Mouse (Mus musculus) adrenal gland, adult 8-10 months (tissue): ENCODE results near the gene Rhpn2. TPM values are rescaled to one million over a fixed set of nuclear protein-coding genes. Genes with fewer than 3 reads are reported as not detected.
A peak's percentile ranks its signal among the peaks of the same experiment; 100 is the strongest.
"Not testable (repeated sequence)": the region's sequence is repeated elsewhere in the genome, so short reads cannot be mapped to it uniquely, and the experiment has no call there.

Experiments used
- DNase-seq: peaks from one replicate; pipeline ENCODE4 v3.0.0; 2022
- total RNA-seq, 4 experiments: library from RNA; stranded (reverse); gene quantifications; 2 replicates each; pipeline ENCODE4 v1.2.4; 2022

The Rhpn2 gene
- 1 to 10 TPM; 1.9 to 3.3 (median 2.9) TPM for total RNA-seq

DNA sequence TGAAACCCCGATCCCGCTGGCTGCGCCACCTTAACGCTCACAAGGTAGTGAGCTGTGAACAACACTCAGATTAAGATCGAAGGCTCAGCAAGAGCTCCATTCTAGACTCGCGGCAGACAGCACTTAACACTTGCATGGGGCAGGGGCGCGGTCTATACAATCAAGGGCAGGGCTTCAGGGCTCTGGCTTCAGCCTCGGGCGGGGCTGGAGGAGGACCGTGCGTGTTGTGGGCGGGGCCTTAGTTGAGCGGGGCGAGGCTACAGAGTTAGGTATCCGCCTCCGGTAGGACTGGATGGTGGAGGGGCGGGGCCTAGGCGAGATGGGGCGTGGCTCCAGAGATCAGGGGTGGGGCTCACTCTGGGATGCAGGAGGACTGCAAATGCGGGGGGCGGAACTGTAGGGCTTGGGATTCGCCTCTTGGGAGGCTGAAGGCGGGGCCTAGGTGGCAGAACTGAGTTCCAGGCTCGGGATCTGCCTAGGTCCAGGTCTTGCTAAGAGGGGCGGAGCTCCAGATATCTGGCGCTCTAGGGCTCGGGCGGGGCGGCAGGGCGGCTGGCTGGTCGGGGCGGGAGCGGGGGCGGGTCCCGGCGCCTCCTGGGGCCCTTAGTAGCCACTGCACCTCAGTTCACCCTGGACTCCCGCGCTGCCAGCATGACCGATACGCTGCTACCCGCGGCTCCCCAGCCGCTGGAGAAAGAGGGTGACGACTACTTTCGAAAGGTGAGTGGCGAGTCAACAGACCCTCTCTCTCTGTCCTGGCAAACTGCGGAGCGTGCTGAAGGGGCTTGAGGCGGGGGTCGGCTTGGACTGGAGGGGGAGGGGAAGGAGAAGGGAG is at the start of gene Rhpn2:
Gene Rhpn2 (plus strand): TSS at position 479 of the 835 bp plus-strand sequence.
- peak; percentile 100 for DNase-seq

DNA sequence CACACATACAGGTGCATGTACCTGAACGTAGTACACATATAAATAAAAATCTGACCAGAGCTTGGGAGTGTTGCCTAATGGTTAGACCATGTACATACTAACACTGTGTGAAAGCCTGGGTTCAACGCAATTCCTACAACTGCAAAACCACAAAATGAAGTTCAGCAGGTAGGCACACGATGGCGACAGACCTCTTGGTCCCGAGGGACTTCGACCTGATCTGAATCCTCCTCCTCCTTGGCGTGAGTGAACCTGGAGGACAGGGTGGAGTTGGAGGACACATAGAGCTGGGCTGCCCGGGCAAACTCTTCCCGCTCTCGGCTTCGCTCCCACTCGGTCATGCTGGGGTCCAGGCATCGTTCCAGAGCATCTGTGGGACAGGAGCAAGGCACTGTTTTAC is 40.5 kb upstream of the Rhpn2 start:
- DNase-seq, result no peak

DNA sequence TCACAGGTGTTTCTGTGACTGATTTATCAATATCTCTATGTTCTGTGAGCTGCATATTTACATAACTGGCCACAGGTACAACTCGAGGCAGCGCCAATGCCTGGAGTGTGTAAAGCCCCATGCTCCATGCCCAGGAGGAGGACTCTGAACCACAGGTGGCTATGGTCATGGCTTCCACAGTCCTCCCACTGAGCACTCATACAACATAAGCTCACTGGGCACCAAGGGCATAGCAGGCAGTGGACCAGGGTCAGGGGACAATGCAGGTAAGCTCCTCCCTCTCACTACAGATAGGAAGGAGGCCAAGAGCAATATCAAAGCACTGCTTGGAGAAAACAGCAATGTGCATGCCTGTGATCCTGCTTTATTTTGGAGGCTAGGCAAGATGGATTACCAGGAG is 38.3 kb upstream of the Rhpn2 start:
- no peak for DNase-seq

DNA sequence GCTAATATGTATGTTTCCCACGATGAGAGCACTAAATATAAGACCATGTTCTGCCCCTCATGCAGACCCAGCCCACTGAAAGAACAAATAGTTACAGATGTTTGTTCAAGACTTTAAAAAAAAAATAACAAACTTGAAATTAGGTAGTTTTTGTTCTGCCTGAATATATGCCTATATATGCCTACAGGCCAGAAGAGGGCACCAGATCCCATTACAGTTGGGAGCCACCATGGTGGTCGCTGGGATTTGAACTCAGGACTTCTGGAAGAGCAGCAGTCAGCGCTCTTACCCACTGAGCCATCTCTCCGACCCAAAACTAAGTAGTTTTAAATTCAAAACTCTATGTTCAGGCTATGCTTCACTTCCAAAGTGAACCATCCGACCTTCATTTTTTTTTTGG is 36.1 kb upstream of the Rhpn2 start:
- DNase-seq, result no peak

DNA sequence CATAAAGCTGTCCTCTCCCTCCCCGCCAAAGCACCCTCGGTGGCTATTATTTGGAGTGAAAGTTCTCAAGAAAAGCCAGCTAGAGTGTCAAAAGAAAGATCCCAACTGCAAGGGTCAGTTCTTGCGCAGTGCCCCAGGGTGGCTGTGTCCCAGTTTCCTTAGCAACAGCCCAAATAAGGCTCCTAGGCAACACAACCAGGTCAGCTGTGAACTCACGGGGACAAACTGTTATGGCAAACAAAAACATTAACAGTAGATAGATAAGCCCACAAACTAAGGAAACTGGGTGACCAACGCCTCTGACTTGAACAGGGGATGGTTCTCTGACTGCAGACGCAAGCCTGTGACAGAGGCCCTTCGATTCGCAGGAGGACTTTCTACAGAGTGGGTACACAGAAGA is 34.3 kb upstream of the Rhpn2 start:
- DNase-seq, result no peak

DNA sequence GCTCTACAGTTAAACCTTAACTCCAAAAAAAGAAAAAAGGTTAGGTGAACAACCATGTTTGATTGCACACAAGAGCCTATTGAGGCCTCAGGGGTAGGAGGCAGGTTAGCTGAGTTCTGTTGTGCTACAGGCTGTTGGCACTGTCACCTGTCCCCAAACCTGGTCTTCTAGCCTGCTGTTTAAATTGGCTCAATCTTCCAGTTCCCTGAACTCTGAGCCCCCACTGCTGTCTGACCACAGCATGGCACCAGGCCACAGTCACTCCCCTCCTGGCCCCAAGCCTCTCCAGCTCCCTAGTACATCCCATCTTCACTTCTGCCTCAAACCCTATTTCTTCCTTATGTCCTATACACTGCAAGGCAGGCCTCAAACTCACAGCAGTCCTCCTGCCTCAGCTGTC is 33.2 kb upstream of the Rhpn2 start:
- no peak for DNase-seq

DNA sequence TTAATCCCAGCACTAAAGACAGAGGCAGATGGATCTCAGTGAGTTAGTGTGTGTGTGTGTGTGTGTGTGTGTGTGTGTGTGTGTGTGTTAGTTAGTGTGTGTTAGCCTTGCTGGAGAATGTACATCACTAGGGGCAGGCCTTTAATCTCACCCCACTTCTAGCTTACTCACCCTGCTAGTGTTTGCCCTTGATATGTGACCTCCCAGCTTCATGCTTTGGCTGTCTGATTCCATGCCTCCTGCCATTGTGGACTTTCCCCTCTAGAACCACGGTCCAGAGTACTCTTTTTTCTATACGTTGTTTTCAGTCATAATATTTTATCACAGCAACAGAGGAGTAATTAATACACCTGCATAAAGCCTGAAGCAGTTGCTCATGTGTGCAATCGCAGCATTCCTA is 22.8 kb upstream of the Rhpn2 start:
- no peak for DNase-seq

DNA sequence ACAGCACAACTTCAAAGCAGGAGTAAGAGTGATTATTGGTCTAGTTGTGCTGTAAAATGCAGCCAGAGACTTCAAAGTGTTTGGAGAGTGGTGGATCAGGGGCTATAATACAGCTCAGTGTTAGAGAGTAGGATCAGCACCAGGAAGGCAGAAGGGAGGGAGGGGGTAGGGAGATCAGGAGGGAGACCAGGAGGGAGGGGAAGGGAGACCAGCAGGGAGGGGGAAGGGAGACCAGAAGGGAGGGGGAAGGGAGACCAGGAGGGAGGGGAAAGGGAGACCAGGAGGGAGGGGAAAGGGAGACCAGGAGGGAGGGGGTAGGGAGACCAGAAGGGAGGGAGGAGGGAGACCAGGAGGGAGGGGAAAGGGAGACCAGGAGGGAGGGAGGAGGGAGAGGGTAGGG is 19.8 kb upstream of the Rhpn2 start:
- DNase-seq, result no peak

DNA sequence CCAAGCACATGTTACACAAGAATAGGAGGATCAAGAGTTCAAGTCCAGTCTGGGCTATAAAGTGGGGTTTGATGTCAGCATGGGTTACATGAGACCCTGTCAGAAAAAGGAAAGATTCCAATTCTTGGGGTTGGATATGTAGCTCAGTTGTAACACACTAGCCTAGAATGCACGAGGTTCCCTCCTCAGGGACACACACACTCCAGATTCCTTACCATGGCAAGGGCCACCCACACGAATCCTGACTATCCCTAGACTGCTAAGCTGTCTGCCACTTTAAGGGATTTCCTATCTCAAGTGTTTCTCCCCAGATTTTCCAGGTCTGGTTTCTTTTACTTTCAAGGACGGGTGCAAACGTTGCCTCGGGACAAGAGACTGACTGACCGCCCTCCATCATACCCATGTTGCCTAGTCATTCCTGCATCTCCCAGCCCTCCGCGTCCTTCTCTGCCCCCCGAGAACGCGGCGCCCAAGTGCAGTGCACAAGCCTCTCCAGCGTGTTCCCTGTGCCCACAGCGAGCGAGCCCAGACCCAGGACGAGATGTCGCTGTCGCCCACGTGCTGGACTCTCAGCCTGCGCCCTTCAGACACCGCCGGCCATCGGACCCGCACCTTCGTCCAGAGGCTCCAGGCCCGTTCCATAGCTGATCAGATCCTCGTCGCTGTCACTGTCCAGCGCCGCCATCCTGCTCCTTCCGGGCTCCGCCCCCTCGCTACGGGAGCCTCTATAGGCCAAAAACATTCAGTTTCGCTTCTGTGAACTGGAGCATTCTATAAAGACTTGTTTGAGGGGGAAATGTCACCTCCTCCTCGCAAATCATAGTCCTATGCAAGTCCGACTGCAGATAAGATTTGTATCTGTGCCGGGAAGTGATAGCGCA is 16.0 kb upstream of the Rhpn2 start, which contains the start of gene Gpatch1:
Gene Gpatch1 (minus strand): TSS at position 712 of the 881 bp plus-strand sequence.
- peak; percentile 86 for DNase-seq

DNA sequence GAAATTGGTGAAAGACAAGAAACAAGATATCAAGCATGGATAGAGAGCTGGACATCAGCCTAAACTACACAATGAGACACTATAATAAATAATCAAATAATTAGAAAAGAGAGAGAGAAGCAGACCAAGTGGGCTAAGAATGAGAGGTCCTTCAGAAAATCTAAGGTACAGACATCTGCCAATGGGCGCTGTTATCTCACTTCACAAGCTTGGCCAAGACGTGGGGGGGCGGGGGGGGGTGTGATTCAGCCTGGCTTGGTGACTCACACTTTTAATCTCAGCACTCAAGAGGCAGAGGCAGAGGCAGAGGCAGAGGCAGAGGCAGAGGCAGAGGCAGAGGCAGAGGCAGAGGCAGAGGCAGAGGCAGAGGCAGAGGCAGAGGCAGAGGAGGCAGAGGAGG is 14.7 kb upstream of the Rhpn2 start:
- not testable (repeated sequence) for DNase-seq

DNA sequence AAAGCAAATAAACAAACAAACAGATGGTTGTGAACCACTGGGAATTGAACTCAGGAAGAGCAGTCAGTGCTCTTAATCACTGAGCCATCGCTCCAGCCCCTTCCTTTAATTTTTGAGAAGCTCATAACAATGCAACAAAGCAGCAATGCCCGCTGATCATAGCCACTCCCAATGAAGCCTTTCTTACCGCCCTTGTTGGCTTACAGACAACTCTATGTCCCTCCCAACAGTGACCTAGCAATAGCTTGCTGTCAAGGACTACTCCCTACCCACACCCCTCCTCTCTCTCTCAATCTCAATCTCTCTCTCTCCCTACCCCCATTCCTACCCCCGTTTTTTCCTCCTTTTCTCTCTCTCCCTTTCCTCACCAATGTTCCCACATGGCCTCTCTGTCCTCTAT is 14.2 kb upstream of the Rhpn2 start:
- DNase-seq, result peak; percentile 42

DNA sequence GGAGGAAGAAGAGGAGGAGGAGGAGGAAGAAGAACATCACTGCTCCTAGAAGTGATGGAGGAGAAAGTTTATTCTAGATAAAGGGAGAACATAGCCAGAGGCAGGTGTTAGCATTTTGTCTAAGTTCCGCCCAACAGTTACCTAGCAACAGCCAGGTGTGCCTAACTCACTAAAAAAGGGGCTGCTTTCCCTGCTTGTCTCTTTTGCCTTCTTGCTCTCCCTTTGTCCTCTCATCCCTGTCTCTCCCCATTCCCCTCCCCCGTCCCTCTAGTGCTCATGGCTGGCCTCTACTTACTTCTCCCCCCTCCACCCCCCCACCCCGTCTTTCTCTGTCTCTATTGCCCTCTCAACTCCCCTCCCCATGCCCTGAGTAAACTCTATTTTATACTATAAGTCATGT is 11.8 kb upstream of the Rhpn2 start:
- DNase-seq, result no peak

DNA sequence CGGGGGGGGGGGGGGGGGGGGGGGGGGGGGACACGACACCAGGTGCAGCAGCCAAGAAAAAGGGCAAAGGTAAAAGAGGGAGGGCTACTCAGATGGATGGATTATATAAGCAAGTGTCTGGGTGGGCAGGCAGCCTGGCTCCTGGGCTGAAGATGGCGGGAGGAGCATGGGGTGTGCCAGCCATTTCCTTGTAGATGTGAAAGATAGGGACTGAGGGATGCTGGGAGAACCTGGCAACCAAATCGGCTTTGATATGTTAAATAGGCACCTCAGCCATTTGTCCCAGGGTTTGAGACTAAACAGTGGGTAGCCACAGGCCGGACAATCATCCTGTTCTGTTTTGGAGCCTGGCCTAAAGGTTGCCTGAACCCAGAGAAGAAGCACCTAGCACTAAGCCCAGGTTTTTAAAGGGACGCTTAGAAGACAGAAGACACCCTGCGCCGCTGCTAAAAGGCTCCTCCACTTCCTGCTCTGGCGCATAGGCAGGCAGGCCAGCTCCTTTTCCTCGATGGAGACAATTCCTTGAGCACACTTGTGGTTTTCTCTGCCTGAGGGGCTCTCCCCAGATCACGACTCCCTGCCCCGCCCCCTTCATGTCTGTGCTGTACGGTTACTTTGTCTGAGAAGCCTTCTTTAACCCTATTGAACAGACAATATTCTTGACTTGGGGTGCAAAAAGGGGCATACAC is 11.1 kb upstream of the Rhpn2 start:
- DNase-seq, result no peak

DNA sequence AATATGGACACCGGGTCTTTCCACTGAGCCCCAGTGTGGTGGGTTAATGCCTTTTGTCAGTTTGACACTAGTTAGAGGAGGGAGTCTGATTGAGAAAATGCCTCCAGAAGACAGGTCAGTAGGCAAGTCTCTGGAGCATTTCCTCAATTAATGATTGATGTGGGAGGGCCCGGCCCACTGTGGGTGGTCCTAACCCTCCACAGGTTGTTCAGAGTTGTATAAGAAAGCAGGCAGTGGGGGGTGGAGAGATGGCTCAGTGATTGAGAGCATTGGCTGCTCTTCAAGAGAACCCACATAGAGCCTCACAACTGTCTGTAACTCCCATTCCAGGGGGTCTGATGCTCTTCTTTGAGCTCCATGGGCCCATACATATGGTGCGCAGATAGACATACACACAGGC is 2.4 kb upstream of the Rhpn2 start:
- no peak for DNase-seq

DNA sequence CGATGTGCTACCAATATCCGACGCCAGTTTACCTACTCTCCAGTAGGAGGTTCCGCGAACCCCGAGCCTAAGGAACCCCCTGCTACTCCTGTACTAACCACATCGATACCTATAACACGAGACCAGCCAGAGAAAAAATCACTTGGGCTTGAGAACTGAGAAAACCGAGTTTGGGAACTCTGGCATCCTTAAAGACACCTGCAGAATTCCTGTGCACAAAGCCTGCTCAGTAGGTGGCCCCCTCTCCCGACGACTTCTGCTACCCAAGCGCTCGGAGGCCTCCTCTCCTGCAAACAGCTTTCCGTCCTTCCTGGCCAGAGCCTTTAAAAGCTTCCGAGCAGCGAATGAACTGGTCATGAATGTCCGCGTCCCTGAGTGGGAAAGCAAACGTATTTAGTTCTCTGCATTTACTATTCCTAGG is 729 bp upstream of the Rhpn2 start:
- peak; percentile 46 for DNase-seq

DNA sequence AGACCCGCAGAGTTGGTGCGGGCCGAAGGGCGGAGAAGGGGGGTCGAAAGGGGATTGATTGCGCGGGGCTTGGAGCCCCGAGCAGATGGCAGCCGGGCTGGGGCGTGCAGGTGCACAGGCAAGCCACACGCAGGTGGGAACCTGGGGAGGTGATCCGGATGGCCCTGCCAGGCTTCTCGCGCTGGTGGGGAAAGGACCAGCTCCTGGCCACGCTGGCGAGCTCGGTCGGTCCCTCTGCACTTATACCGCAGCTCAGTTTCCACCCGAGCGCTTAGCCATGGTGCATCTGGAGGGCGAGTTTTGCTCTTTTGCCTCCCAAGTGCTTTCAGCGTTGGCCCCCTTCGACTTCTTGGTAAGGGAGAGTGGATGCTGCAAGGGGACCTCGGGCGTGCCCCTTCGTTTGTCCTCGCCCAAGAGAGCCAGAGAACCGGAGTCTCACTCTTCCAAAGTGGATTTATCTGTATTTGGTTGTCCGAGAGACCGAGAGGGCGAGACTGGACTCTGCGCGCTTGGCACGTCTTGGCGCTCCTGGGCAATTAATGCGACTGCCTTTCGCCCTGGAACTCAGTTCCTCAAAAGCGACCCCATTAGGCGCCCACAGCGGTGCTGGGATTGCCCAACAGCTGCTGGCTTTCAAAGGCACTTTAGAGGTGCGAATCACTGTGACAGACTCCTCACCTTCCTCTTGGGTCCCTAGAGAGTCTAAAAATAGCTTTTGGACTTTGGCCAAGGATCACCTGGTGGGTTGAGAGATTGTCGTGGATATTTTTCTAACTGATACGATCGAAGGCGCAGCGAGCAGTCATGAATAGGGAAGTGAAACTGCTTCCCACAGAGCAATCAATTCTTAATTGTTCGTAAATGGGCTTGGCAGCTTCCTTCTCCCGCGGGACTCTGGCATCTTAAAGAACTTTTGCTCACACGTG is 820 bp downstream of the Rhpn2 start:
- DNase-seq, result peak; percentile 42

DNA sequence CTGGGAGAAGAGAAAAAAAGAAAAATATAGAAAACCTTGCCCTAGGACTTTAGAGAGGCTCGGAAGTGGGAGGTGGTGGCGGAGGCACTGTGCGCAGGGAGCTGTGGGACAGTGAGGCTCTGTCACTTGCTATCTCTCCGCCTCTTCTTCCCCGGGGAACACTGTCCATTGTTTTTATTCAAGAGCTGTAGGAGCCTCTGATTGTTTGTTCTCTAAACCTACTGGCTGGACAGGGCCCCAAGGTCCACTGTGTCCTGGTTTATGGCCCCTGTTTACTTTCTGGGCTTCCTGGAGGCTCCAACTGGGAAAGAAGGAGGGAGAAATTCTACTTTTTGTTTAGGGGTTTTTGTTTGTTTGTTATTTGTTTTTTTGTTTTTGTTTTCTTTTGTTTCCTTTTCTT is 6.2 kb downstream of the Rhpn2 start:
- DNase-seq, result no peak

DNA sequence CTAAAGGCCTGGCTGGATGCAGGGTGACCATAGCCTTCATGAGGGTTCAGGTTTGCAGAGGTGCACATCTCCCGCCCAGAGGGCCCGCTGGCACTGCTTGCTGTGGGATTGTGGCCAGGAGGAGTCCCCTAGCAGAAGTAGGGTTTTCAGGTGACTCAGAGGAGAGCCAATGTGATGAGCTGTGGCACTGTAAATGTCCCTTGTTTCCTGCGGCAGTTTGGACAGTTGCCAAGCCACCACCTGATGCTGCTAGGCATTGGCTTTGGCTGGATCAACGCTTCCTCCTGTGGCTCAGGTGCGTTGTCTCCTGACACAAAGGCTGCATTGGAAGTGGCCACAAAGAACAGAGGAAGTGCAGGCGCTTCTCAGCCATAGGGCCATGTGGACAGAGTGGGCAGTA is 7.3 kb downstream of the Rhpn2 start:
- no peak for DNase-seq

DNA sequence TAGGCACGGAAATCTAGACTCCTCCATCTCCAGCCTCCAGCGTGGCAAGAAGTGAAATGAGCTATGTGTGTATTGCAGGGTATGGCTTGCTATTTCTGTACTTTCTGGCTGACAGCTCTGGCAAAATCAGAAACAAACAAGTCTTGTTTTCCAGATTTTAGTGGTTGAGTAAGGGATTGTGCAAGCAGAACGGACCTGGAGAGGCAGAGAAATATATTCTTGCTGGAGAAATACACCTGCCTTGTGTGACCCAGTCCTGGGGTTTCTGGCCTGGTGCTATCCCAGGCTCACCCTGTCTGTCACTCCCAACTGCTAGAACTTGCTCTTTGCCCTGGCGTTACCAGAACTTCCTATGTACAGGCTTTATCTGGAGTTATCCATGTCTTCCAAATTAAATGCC is 8.5 kb downstream of the Rhpn2 start:
- DNase-seq, result no peak

DNA sequence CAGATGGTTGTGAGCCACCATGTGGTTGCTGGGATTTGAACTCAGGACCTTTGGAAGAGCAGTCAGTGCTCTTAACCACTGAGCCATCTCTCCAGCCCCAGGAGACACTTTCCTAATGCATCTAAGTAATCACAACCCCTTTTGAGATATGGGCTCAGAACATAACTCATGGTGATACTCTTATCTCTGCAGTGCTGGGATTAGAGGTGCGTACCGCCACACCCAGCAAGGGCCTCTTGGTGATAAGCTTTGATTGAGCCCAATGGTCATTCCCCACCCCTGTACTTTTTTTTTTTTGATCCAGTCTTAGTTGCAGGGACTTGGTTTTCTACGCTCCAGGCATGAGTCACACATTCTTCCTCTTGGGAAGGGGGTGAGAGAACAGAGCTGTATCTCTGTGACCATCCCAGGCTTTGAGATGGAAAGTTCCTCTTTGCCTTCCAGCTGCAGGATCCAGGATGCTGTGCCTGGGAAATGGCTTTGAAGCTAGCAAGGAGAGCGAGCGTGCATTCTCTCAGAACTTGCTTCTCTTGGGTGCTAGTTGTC is 10.9 kb downstream of the Rhpn2 start:
- DNase-seq, result no peak

DNA sequence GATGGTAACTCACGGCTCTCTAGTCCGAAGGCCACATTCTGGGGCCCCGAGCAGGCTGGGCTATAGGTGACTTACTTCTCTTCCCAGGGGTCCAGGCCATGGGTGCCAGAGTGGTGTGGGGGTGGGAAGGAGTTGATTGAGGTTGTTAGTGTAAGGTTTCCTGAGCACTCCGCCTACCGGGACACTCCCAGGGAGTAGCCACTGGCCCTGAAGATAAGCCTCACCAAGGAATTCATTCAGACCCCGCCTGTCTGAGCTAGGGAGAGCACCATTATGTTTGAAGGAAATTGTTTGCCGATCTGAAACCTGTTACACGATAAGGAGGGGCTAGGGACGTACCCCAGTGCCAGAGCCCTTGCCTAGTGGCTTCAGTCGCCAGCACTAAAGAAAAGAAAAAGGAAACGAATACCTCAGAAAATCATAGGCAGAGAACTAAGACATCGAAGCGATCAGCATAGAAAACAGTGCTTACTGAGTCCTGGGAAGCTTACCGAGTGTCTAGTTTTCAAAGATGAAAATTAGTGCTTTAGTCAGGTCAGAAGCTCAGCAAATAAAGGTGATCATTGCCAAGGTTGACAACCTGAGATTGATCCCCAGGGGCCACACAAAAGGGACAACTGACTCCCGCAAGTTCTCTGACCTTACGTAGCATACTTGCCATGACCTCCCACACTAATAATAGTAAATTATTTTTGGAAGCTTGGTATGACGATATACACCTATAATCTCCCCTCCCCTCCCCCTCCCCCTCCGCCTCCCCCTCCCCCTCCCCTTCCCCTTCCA is 14.1 kb downstream of the Rhpn2 start:
- no peak for DNase-seq
